Mouse (Mus musculus): ENCODE measurements at regions not wholly inside any gene's neighbourhood (a gene's known extent, or its start where the extent isn't known, plus 50 kb on each side); places are given as distances from the start of the nearest gene placed in this dataset.

GRCm38 (mm10) chr11:40624126-40624778 lies 70.8 kb downstream of the Mat2b start:
- DNase-seq = no peak

- DNase-seq = no peak
Observed at GRCm38 (mm10) chr11:40620036-40620435, 75.0 kb downstream of the Mat2b start.

GRCm38 (mm10) chr11:40603008-40603407 lies 92.0 kb downstream of the Mat2b start:
- DNase-seq = no peak

- DNase-seq = peak in 1 of 2 experiments; percentile 8
Observed at GRCm38 (mm10) chr11:40601572-40601909, 93.5 kb downstream of the Mat2b start.

GRCm38 (mm10) chr11:40600773-40601571 lies 94.0 kb downstream of the Mat2b start:
- no peak for DNase-seq

GRCm38 (mm10) chr11:40599956-40600772 lies 94.8 kb downstream of the Mat2b start:
- DNase-seq = peak in 1 of 2 experiments; percentile 18

- DNase-seq = no peak
Observed at GRCm38 (mm10) chr11:40596347-40596746, 98.7 kb downstream of the Mat2b start.

GRCm38 (mm10) chr11:40592056-40592455 lies 102.9 kb downstream of the Mat2b start:
- no peak for DNase-seq

GRCm38 (mm10) chr11:40573758-40574139 lies 121.3 kb downstream of the Mat2b start:
- DNase-seq = no peak

GRCm38 (mm10) chr11:40572953-40573757 lies 121.8 kb downstream of the Mat2b start:
- DNase-seq = no peak

GRCm38 (mm10) chr11:40562866-40563265 lies 132.1 kb downstream of the Mat2b start:
- DNase-seq = no peak

GRCm38 (mm10) chr11:40561983-40562382 lies 133.0 kb downstream of the Mat2b start:
- DNase-seq = no peak

GRCm38 (mm10) chr11:40561400-40561799 lies 133.6 kb downstream of the Mat2b start:
- DNase-seq = no peak

GRCm38 (mm10) chr11:40558486-40558885 lies 136.5 kb downstream of the Mat2b start:
- DNase-seq = no peak

GRCm38 (mm10) chr11:40554867-40555794 lies 139.9 kb downstream of the Mat2b start:
- no peak for DNase-seq

GRCm38 (mm10) chr11:40552054-40552453 lies 142.9 kb downstream of the Mat2b start:
- no peak for DNase-seq

GRCm38 (mm10) chr11:40546596-40546995 lies 148.4 kb downstream of the Mat2b start:
- no peak for DNase-seq

GRCm38 (mm10) chr11:40545537-40545936 lies 149.5 kb downstream of the Mat2b start:
- DNase-seq = no peak

- no peak for DNase-seq
Observed at GRCm38 (mm10) chr11:40540229-40540628, 154.8 kb downstream of the Mat2b start.

GRCm38 (mm10) chr11:40539776-40540175 lies 155.2 kb downstream of the Mat2b start:
- DNase-seq = no peak

- peak in 1 of 2 experiments; percentile 3 for DNase-seq
Observed at GRCm38 (mm10) chr11:40536236-40536765, 158.7 kb downstream of the Mat2b start.

Measured in kidney, postnatal 25 days (tissue).